Mouse (Mus musculus): ENCODE measurements around the gene Edc4.
"Not testable (repeated sequence)": the region's sequence is repeated elsewhere in the genome, so short reads cannot be mapped to it uniquely, and the experiment has no call there.

Edc4 gene

GRCm38 (mm10) chr8:105880754-105881520 lies at the start of gene Edc4:
Gene Edc4, plus strand, starts transcription at chr8:105880881.
- peak; percentile 71 for DNase-seq (ENCODE audit: extremely low spot score, low read depth, low spot score)

GRCm38 (mm10) chr8:105833740-105834139 lies 46.9 kb upstream of the Edc4 start:
- not testable (repeated sequence) for DNase-seq (ENCODE audit: extremely low spot score, low read depth, low spot score)

GRCm38 (mm10) chr8:105835318-105835717 lies 45.4 kb upstream of the Edc4 start:
- DNase-seq (ENCODE audit: extremely low spot score, low read depth, low spot score), result no peak

GRCm38 (mm10) chr8:105836991-105837390 lies 43.7 kb upstream of the Edc4 start:
- no peak for DNase-seq (ENCODE audit: extremely low spot score, low read depth, low spot score)

GRCm38 (mm10) chr8:105839209-105839608 lies 41.5 kb upstream of the Edc4 start:
- DNase-seq (ENCODE audit: extremely low spot score, low read depth, low spot score), result no peak

GRCm38 (mm10) chr8:105846678-105847077 lies 34.0 kb upstream of the Edc4 start:
- no peak for DNase-seq (ENCODE audit: extremely low spot score, low read depth, low spot score)

GRCm38 (mm10) chr8:105850014-105850413 lies 30.7 kb upstream of the Edc4 start:
- DNase-seq (ENCODE audit: extremely low spot score, low read depth, low spot score), result no peak

- no peak for DNase-seq (ENCODE audit: extremely low spot score, low read depth, low spot score)
Observed at GRCm38 (mm10) chr8:105850611-105851010, 30.1 kb upstream of the Edc4 start.

- peak; percentile 90 for DNase-seq (ENCODE audit: extremely low spot score, low read depth, low spot score)
Observed at GRCm38 (mm10) chr8:105851651-105852143, 29.0 kb upstream of the Edc4 start.

- no peak for DNase-seq (ENCODE audit: extremely low spot score, low read depth, low spot score)
Observed at GRCm38 (mm10) chr8:105852146-105852729, 28.4 kb upstream of the Edc4 start.

GRCm38 (mm10) chr8:105853178-105853577 lies 27.5 kb upstream of the Edc4 start, which contains the start of gene Cenpt:
Gene Cenpt, minus strand, starts transcription at chr8:105853278.
- no peak for DNase-seq (ENCODE audit: extremely low spot score, low read depth, low spot score)

- DNase-seq (ENCODE audit: extremely low spot score, low read depth, low spot score), result no peak
Observed at GRCm38 (mm10) chr8:105854303-105854702, 26.4 kb upstream of the Edc4 start.

- peak; percentile 91 for DNase-seq (ENCODE audit: extremely low spot score, low read depth, low spot score)
Observed at GRCm38 (mm10) chr8:105854715-105855216, 25.9 kb upstream of the Edc4 start, which contains the start of gene Thap11. Gene Thap11, plus strand, starts transcription at chr8:105855132.

- no peak for DNase-seq (ENCODE audit: extremely low spot score, low read depth, low spot score)
Observed at GRCm38 (mm10) chr8:105855248-105856167, 25.2 kb upstream of the Edc4 start.

- no peak for DNase-seq (ENCODE audit: extremely low spot score, low read depth, low spot score)
Observed at GRCm38 (mm10) chr8:105856168-105856835, 24.4 kb upstream of the Edc4 start.

- no peak for DNase-seq (ENCODE audit: extremely low spot score, low read depth, low spot score)
Observed at GRCm38 (mm10) chr8:105858495-105858894, 22.2 kb upstream of the Edc4 start.

GRCm38 (mm10) chr8:105859314-105859713 lies 21.4 kb upstream of the Edc4 start:
- no peak for DNase-seq (ENCODE audit: extremely low spot score, low read depth, low spot score)

GRCm38 (mm10) chr8:105860143-105860981 lies 20.3 kb upstream of the Edc4 start, which contains the start of gene Nutf2:
Gene Nutf2, plus strand, starts transcription at chr8:105860580.
- peak; percentile 93 for DNase-seq (ENCODE audit: extremely low spot score, low read depth, low spot score)

GRCm38 (mm10) chr8:105861951-105862350 lies 18.7 kb upstream of the Edc4 start:
- no peak for DNase-seq (ENCODE audit: extremely low spot score, low read depth, low spot score)
